Mouse (Mus musculus) ES-Bruce4 (cell line): Measurements from ENCODE around the gene Mmp2. TPM values are rescaled to one million over a fixed set of nuclear protein-coding genes. Genes with fewer than 3 reads are reported as not detected.

ENCODE experiments used
- H3K27ac ChIP-seq: 2 replicates; pipeline ENCODE4 v1.5.1; 2012; ENCODE audit warnings: low read length, inconsistent platforms; ENCODE audit not compliant: insufficient read depth
- H3K27me3 ChIP-seq: 2 replicates; pipeline ENCODE4 v1.6.1; 2012; ENCODE audit warnings: mild to moderate bottlenecking, low read length, inconsistent platforms; ENCODE audit not compliant: control insufficient read depth, poor library complexity, insufficient read depth, severe bottlenecking
- H3K36me3 ChIP-seq: 2 replicates; pipeline ENCODE4 v1.6.1; 2012; ENCODE audit warnings: inconsistent platforms, mild to moderate bottlenecking, low read length, moderate library complexity; ENCODE audit not compliant: control insufficient read depth, poor library complexity, insufficient read depth, severe bottlenecking
- H3K4me1 ChIP-seq: one replicate; pipeline ENCODE4 v1.8.1; 2011; ENCODE audit warnings: low read length; ENCODE audit not compliant: control insufficient read depth, insufficient read depth
- H3K4me3 ChIP-seq: 2 replicates; pipeline ENCODE4 v1.5.1; 2011; ENCODE audit warnings: low read depth, mild to moderate bottlenecking, low read length
- H3K9ac ChIP-seq: 2 replicates; pipeline ENCODE4 v1.6.1; 2012; ENCODE audit warnings: low read depth, mild to moderate bottlenecking, inconsistent platforms; ENCODE audit not compliant: poor library complexity, severe bottlenecking
- H3K9me3 ChIP-seq: replicated peaks from 2 replicates; pipeline ENCODE4 v1.6.1; 2012; ENCODE audit warnings: mild to moderate bottlenecking, low read length, inconsistent platforms; ENCODE audit not compliant: control insufficient read depth, poor library complexity, insufficient read depth, severe bottlenecking
- CTCF ChIP-seq: IDR thresholded peaks from one replicate; pipeline ENCODE4 v1.8.1; 2011; ENCODE audit warnings: low read depth, low read length
- EP300 ChIP-seq: IDR thresholded peaks from 2 replicates; pipeline ENCODE4 v1.6.1; 2011; ENCODE audit warnings: low read depth, low read length; ENCODE audit not compliant: insufficient read depth
- POLR2A ChIP-seq: IDR thresholded peaks from one replicate; pipeline ENCODE4 v1.8.1; 2011; ENCODE audit warnings: low read length; ENCODE audit not compliant: insufficient read depth
- polyA plus RNA-seq: library from polyadenylated mRNA; stranded (reverse); fragments of >200 nt; gene quantifications from 2 replicates; pipeline ENCODE4 v1.2.4, GENCODE M21; 2011; ENCODE audit warnings: low read depth; ENCODE audit not compliant: missing spikeins, insufficient read depth, insufficient read length

Mmp2 gene
- polyA plus RNA-seq, 1 experiment, result 22.5 TPM

DNA sequence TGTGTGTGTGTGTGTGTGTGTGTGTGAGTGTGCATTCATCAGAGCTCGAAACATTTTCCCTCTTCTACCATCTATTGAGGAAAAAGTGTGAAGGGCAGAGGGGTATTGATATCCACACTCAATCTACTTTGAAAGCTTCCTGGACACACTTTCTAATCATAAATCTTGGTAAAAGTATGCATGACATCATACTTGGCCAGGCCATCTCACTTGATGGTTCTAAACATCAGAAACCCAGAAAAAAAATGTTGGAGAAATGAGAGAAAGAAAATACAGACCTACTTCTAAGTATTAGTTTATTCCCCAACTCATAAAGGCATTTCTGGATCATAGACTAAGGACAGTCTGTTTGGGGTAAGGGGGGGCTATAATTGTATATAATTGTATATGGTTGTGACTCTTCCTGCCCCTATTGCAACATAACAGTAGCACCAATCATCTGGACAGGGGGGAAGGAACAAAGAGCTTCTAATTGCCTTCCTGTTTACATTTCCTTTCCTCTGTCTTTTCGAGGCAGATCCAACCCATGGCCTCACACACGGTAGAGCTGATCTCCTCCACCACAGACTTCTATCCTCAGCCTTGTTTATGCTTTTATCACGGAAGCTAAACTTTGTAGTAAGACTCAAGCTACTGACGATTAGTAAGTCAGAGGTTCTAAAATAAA is 7.1 kb downstream of the Mmp2 start:
- no peaks in the 10 kb centered on the region for H3K4me1 ChIP-seq
- no peak overlapping the region for H3K27ac ChIP-seq
- H3K9ac ChIP-seq, result no peak overlapping the region
- TF ChIP-seq POLR2A (no peak), CTCF (no peak), EP300 (no peak)
- no peaks in the 10 kb centered on the region for H3K9me3 ChIP-seq
- no peaks in the 10 kb centered on the region for H3K27me3 ChIP-seq
- H3K4me3 ChIP-seq, result no peak overlapping the region
- H3K36me3 ChIP-seq, result no peaks in the 10 kb centered on the region

DNA sequence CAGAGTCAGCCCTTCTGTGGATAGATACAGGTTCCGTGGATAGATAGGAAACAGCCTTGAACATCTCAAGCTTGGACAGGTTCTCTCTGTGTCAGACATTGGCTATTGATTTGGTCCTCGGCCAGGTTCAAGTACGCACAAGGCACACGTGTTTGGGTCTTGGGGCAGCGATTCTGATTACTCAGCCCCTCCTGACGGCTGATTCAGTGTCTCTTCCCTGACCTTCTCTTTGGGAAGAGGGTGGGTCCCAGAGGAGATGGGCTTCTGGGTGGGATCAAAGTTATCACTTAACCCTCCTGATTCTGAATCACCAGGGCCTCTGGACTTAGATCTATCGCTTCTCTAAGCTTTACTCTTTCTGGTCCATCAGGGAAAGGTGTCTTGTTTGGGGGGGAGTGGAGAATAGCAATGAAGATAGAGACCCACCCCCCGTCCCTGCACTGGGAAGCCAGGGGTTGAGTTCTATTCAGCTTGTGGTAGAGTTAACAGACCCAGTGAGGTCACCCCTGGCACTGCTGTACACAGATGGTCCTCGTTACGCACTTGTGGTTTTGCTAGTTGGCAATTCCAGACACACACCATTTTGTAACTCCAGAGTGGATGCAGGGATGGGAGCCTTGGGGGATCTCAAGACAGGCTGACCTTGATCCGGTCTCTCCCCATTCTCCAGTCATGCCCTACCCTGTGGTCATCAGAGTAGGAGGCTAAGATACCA is 7.9 kb downstream of the Mmp2 start:
- H3K4me3 ChIP-seq, result no peak overlapping the region
- no peak overlapping the region for H3K27ac ChIP-seq
- no peak for TF ChIP-seq CTCF
- no peak for TF ChIP-seq EP300
- no peaks in the 10 kb centered on the region for H3K4me1 ChIP-seq
- no peaks in the 10 kb centered on the region for H3K9me3 ChIP-seq
- H3K36me3 ChIP-seq, result no peaks in the 10 kb centered on the region
- H3K27me3 ChIP-seq, result no peaks in the 10 kb centered on the region
- H3K9ac ChIP-seq, result no peak overlapping the region

DNA sequence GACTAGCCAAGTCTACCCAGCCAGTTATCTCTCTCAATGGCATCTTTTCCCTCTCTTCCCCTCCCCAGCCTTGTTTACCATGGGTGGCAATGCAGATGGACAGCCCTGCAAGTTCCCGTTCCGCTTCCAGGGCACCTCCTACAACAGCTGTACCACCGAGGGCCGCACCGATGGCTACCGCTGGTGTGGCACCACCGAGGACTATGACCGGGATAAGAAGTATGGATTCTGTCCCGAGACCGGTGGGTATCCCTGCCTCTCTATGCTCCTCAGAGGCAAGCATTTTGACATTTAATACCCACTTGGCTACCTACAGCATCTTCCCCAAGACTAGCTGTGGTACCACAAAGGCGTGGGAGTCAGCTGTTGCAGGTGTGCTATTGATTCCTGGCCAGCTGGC is 8.8 kb downstream of the Mmp2 start:
- Histone ChIP-seq H3K9ac (no peak overlapping the region), H3K4me3 (no peak overlapping the region), H3K27ac (no peak overlapping the region), H3K36me3 (no peaks in the 10 kb centered on the region), H3K27me3 (no peaks in the 10 kb centered on the region), H3K9me3 (no peaks in the 10 kb centered on the region), H3K4me1 (no peaks in the 10 kb centered on the region)
- no peak for TF ChIP-seq EP300
- no peak for TF ChIP-seq POLR2A
- no peak for TF ChIP-seq CTCF

DNA sequence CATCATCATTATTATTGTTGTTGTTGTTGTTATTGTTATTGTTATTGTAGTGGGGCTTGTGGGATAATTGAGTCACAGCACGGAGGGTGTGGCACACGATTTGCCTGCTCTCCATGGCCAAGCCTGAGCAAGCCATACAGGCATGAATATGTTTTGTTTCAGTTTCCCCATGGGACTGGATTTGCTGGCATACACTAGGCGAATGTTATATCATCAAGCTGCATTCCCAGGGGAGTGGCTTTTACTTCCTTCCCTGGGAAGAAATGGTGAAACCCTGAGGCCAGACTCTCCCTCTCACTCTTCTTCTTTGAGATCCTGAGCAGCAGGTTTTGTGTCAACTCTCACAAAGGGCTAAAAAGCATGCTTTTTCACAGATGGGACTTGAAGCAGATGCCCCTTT is 11.5 kb downstream of the Mmp2 start:
- Histone ChIP-seq H3K9me3 (no peaks in the 10 kb centered on the region), H3K9ac (no peak overlapping the region), H3K36me3 (no peaks in the 10 kb centered on the region), H3K27ac (no peak overlapping the region), H3K4me3 (no peak overlapping the region), H3K27me3 (no peaks in the 10 kb centered on the region), H3K4me1 (no peaks in the 10 kb centered on the region)
- TF ChIP-seq CTCF, result no peak
- TF ChIP-seq POLR2A, result no peak
- no peak for TF ChIP-seq EP300

DNA sequence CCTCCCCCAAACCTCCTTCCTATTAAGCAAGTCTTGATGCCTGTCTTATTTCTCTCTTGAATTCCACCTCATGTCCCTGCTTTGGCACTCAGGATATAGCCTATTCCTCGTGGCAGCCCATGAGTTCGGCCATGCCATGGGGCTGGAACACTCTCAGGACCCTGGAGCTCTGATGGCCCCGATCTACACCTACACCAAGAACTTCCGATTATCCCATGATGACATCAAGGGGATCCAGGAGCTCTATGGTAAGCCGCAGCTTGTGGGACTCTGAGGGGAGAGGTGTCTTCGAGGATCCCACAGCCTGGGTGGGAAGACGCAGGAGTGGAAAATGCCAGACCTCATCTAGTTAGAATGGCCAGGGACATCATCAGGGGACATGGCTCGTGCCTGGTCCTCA is 12.1 kb downstream of the Mmp2 start:
- no peak overlapping the region for H3K4me3 ChIP-seq
- no peak overlapping the region for H3K27ac ChIP-seq
- TF ChIP-seq POLR2A (no peak), EP300 (no peak), CTCF (no peak)
- no peak overlapping the region for H3K9ac ChIP-seq
- H3K36me3 ChIP-seq, result no peaks in the 10 kb centered on the region
- no peaks in the 10 kb centered on the region for H3K27me3 ChIP-seq
- H3K4me1 ChIP-seq, result no peaks in the 10 kb centered on the region
- H3K9me3 ChIP-seq, result no peaks in the 10 kb centered on the region

DNA sequence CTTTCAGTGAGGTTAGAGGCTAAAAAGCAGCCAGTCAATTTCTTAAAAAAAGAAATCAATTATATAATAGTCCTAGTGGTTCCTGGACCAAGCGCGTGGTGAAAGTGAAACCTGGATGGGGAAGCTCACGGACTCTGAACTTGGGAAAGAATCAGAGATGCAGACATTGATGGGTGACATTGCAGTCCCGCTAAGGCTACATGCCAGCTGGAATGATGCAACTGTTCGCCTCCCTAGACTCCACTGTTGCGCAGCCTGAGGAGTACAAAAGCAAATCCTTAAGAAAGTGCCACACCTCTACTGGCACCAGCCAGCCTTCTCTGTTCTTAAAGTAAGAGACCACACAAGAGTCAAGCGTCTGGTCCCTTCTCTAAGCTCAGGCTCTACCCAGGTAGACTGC is 12.8 kb downstream of the Mmp2 start:
- no peak for TF ChIP-seq EP300
- Histone ChIP-seq H3K9ac (no peak overlapping the region), H3K27ac (no peak overlapping the region), H3K36me3 (no peaks in the 10 kb centered on the region), H3K4me3 (no peak overlapping the region), H3K27me3 (no peaks in the 10 kb centered on the region), H3K4me1 (no peaks in the 10 kb centered on the region), H3K9me3 (no peaks in the 10 kb centered on the region)
